Mouse (Mus musculus) Patski (cell line): ENCODE measurements around the gene Dgat2l6. TPM values are rescaled to one million over a fixed set of nuclear protein-coding genes. Genes with fewer than 3 reads are reported as not detected.

Experiments used
- ATAC-seq: fragments of 100-300 bp; one replicate; pipeline ENCODE4 v1.8.0; 2021
- CTCF ChIA-PET: fragments of 350-600 bp; sonication (Branson Sonifier 250); formaldehyde crosslinking; loops from one replicate; lab custom pipeline; 2022; ENCODE audit warnings: inconsistent platforms; lab: Charles Lee
- POLR2A ChIA-PET: fragments of 350-600 bp; sonication (Branson Sonifier 250); formaldehyde crosslinking; loops from one replicate; lab custom pipeline; 2022; ENCODE audit warnings: antibody characterized with exemption, inconsistent platforms; lab: Charles Lee
- DNase-seq: peaks from one replicate; pipeline ENCODE4 v3.0.0-alpha.2; 2011; ENCODE audit warnings: low read depth, low spot score
- H3K27me3 ChIP-seq: fragments of 371-371 bp; one replicate; pipeline ENCODE4 v1.5.1; 2021
- CTCF ChIP-seq: fragments of 100-300 bp; IDR thresholded peaks from one replicate; pipeline ENCODE4 v1.5.1; 2021
- in situ Hi-C: fragments of 300-500 bp; cut with MboI; formaldehyde crosslinking; loops from 3 replicates; pipeline ENCODE4 v1.11.1; 2018; ENCODE audit warnings: low pct_unique_long_range_greater_than_20kb, mixed read lengths
- polyA plus RNA-seq: library from polyadenylated mRNA; unstranded; gene quantifications from one replicate; pipeline ENCODE4 v1.2.3, GENCODE M21; 2021

Dgat2l6 gene
- polyA plus RNA-seq: not detected

GRCm38 (mm10) chrX:100524471-100524870 lies at the start of gene Dgat2l6:
Gene Dgat2l6 (plus strand): TSS chrX:100524838.
- no peak for ATAC-seq
- CTCF ChIA-PET: interaction anchor here (1.6 kb wide), 1 partner anchor 11 kb away, joined by 4 read pairs; no protein-coding TSS in a partner anchor
- in situ Hi-C loops: no loop called here
- no peak for DNase-seq
- POLR2A ChIA-PET: interaction anchor here (0.5 kb wide), 1 partner anchor 29 kb away, joined by 5 read pairs; no protein-coding TSS in a partner anchor
- peaks cover 43% of the 10 kb centered on the region for H3K27me3 ChIP-seq
- TF ChIP-seq CTCF: no peak

GRCm38 (mm10) chrX:100475569-100476223 lies 48.9 kb upstream of the Dgat2l6 start:
- peaks cover 42% of the 10 kb centered on the region for H3K27me3 ChIP-seq
- POLR2A ChIA-PET: no interaction called here
- DNase-seq (no peak), ATAC-seq (no peak)
- no peak for TF ChIP-seq CTCF
- in situ Hi-C loops: loop anchor here (10.0 to 25.0 kb wide), 2 partner anchors 81 to 1338 kb away; partner anchors contain the start of gene Efnb1
- CTCF ChIA-PET: no interaction called here

GRCm38 (mm10) chrX:100480317-100480716 lies 44.3 kb upstream of the Dgat2l6 start:
- ATAC-seq (peak; percentile 78), DNase-seq (no peak)
- H3K27me3 ChIP-seq: peaks cover 16% of the 10 kb centered on the region
- POLR2A ChIA-PET: no interaction called here
- peak; percentile 65 for TF ChIP-seq CTCF
- in situ Hi-C loops: loop anchor here (25.0 kb wide), 1 partner anchor 1343 kb away; the partner anchor contains the start of gene Efnb1
- CTCF ChIA-PET: no interaction called here

- ChIA-PET CTCF (no interaction called here), POLR2A (no interaction called here)
- peaks cover 33% of the 10 kb centered on the region for H3K27me3 ChIP-seq
- in situ Hi-C loops: loop anchor here (10.0 to 25.0 kb wide), 2 partner anchors 919 to 1356 kb away; partner anchors contain the start of gene Efnb1
- TF ChIP-seq CTCF: no peak
- DNase-seq (no peak), ATAC-seq (peak; percentile 18)
Observed at GRCm38 (mm10) chrX:100493500-100494067, 31.1 kb upstream of the Dgat2l6 start.

GRCm38 (mm10) chrX:100494068-100494978 lies 30.3 kb upstream of the Dgat2l6 start, which contains the start of gene Igbp1:
Gene Igbp1 (plus strand): TSS chrX:100494291.
- ATAC-seq (peak; percentile 92), DNase-seq (peak; percentile 57)
- CTCF ChIA-PET: no interaction called here
- peak; percentile 42 for TF ChIP-seq CTCF
- H3K27me3 ChIP-seq: peaks cover 26% of the 10 kb centered on the region
- POLR2A ChIA-PET: no interaction called here
- in situ Hi-C loops: loop anchor here (10.0 to 25.0 kb wide), 2 partner anchors 920 to 1357 kb away; partner anchors contain the start of gene Efnb1

GRCm38 (mm10) chrX:100504175-100504851 lies 20.3 kb upstream of the Dgat2l6 start:
- DNase-seq (no peak), ATAC-seq (no peak)
- H3K27me3 ChIP-seq: peaks cover 8% of the 10 kb centered on the region
- no peak for TF ChIP-seq CTCF
- ChIA-PET CTCF (no interaction called here), POLR2A (no interaction called here)
- in situ Hi-C loops: no loop called here

GRCm38 (mm10) chrX:100508164-100508563 lies 16.5 kb upstream of the Dgat2l6 start:
- ChIA-PET POLR2A (no interaction called here), CTCF (no interaction called here)
- no peak for ATAC-seq
- TF ChIP-seq CTCF: no peak
- H3K27me3 ChIP-seq: peaks cover 41% of the 10 kb centered on the region
- in situ Hi-C loops: no loop called here
- DNase-seq: no peak

GRCm38 (mm10) chrX:100509921-100510320 lies 14.7 kb upstream of the Dgat2l6 start:
- CTCF ChIA-PET: no interaction called here
- POLR2A ChIA-PET: no interaction called here
- in situ Hi-C loops: no loop called here
- ATAC-seq: no peak
- H3K27me3 ChIP-seq: peaks cover 51% of the 10 kb centered on the region
- DNase-seq: no peak
- no peak for TF ChIP-seq CTCF

GRCm38 (mm10) chrX:100516683-100517082 lies 8.0 kb upstream of the Dgat2l6 start:
- CTCF ChIA-PET: no interaction called here
- no peak for TF ChIP-seq CTCF
- no peak for ATAC-seq
- H3K27me3 ChIP-seq: peaks cover 53% of the 10 kb centered on the region
- POLR2A ChIA-PET: no interaction called here
- in situ Hi-C loops: no loop called here
- no peak for DNase-seq

- ATAC-seq (no peak), DNase-seq (no peak)
- CTCF ChIA-PET: no interaction called here
- H3K27me3 ChIP-seq: peaks cover 47% of the 10 kb centered on the region
- in situ Hi-C loops: no loop called here
- POLR2A ChIA-PET: no interaction called here
- TF ChIP-seq CTCF: no peak
Observed at GRCm38 (mm10) chrX:100517626-100518025, 7.0 kb upstream of the Dgat2l6 start.
